Mouse (Mus musculus) megakaryocyte, embryonic 14.5 days (primary cell): ENCODE results near the gene Tent5c.

Experiments used
- FLI1 ChIP-seq: IDR thresholded peaks from 2 replicates; pipeline ENCODE4 v1.6.1; 2012; ENCODE audit warnings: low read length, inconsistent platforms, mixed read lengths
- GATA1 ChIP-seq: IDR thresholded peaks from 3 replicates; pipeline ENCODE4 v1.6.1; 2012; ENCODE audit warnings: mixed read lengths, low read length, inconsistent platforms, borderline replicate concordance

DNA sequence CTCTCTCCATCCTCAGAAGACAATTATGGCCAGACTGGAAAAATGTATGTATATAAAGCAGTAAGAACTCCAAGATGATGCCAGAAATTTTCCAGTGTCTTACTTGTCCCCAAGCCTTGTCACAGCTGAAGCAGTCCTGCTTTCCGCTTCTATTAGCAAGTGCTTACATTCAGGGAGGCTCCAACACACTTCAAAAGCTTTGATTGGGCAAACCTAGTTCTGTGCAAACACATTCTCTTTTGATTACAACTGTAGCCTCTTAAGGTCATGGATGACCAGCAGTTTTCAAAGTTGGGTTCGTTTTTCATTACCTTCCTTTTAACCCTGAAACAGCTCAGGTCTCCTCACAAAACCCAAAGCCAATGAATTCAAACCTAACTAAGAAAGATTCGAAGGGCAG is 19.0 kb downstream of the Tent5c start:
- no peak for TF ChIP-seq GATA1
- TF ChIP-seq FLI1, result no peak
